Mouse (Mus musculus): Measurements from ENCODE around the gene Fhdc1.

DNA sequence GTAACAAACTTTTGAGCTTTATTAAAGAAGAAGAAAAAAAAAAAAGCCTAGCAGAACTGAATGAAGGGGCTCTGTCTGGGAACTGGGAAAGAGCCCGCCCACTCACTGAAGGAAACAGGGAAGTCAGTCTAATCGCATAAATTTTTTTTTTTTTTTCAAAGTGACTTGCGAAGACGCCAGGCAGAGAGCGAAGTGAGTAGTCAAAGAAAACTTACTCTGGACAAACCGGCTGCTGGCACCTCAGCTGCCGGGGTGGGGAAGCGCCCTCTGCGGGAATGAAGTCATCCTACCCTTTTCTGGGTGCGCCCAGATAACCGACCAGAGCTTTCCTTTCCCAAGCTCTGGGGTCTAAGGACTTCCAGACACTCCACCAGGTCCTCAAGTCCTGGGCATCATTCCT lies 875 bp upstream of the Fhdc1 start:
- no peak for TF ChIP-seq POLR2A (IDR thresholded peaks at IDR 0.05; ENCODE audit: borderline replicate concordance, insufficient read depth, low read length)
- no peak; the same call in 1 of the 2 replicates for TF ChIP-seq CTCF (IDR thresholded peaks at IDR 0.05; ENCODE audit: borderline replicate concordance, insufficient read depth, low read depth, low read length)

Data from cerebellum, adult 2 months (tissue).